Mouse (Mus musculus): ENCODE data around the gene Itch. TPM values are rescaled to one million over a fixed set of nuclear protein-coding genes. Genes with fewer than 3 reads are reported as not detected.
"Not testable (repeated sequence)": the region's sequence is repeated elsewhere in the genome, so short reads cannot be mapped to it uniquely, and the experiment has no call there.

Gene Itch
- polyA plus RNA-seq, 1 experiment from 2014 or later: 30.4 TPM

DNA sequence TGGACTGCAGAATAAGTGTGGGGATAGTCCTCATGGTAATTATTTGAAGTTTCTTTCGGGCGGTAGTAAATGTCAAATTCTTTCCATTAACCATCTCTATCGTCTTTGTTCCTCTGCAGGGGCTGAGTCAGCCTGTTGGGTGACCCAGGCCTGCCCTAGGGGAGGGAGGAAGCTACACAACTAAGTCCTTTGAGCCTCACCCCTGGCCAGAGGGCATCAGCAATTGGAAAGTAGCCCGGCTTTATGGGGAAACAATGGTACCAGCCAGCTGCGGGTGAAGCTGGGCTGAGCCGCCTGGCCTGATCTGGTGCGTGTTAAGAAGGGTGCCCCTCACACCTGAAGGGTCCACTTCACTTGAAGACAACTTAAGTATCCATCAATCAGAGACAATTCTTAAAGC lies 33.9 kb upstream of the Itch start:
- no peaks in the 10 kb centered on the region for H3K4me1 ChIP-seq (ENCODE audit: control insufficient read depth, insufficient read depth, low read length)
- 76% methylated on average over 7 of the region's 7 CpGs for WGBS
- H3K9me3 ChIP-seq (replicated peaks; ENCODE audit: control insufficient read depth, low read length): no peaks in the 10 kb centered on the region
- no peak overlapping the region for H3K4me2 ChIP-seq (ENCODE audit: low read length)
- no peaks in the 10 kb centered on the region for H3K36me3 ChIP-seq (ENCODE audit: control insufficient read depth, insufficient read depth, low read length)
- no peak overlapping the region for H3K27ac ChIP-seq (ENCODE audit: low read depth, low read length)
- no peak for DNase-seq (ENCODE audit: low spot score)
- H3K4me3 ChIP-seq (ENCODE audit: low read depth, low read length): no peak overlapping the region
- no peak overlapping the region for H3K9ac ChIP-seq (ENCODE audit: low read length)
- ATAC-seq: no peak
- no peaks in the 10 kb centered on the region for H3K27me3 ChIP-seq (replicated peaks; ENCODE audit: control insufficient read depth, insufficient read depth, low read length)

- Histone ChIP-seq H3K27me3 (replicated peaks; ENCODE audit: control insufficient read depth, insufficient read depth, low read length) (no peaks in the 10 kb centered on the region), H3K4me3 (ENCODE audit: low read depth, low read length) (no peak overlapping the region), H3K9ac (ENCODE audit: low read length) (no peak overlapping the region), H3K9me3 (replicated peaks; ENCODE audit: control insufficient read depth, low read length) (no peaks in the 10 kb centered on the region), H3K4me1 (ENCODE audit: control insufficient read depth, insufficient read depth, low read length) (no peaks in the 10 kb centered on the region), H3K27ac (ENCODE audit: low read depth, low read length) (no peak overlapping the region), H3K4me2 (ENCODE audit: low read length) (no peak overlapping the region), H3K36me3 (ENCODE audit: control insufficient read depth, insufficient read depth, low read length) (no peaks in the 10 kb centered on the region)
- DNase-seq (ENCODE audit: low spot score): no peak
- ATAC-seq: no peak
- WGBS: 88% methylated on average over 14 of the region's 14 CpGs
These were observed 33.1 kb upstream of the Itch start for GRCm38 (mm10) chr2:155099994-155100795.

DNA sequence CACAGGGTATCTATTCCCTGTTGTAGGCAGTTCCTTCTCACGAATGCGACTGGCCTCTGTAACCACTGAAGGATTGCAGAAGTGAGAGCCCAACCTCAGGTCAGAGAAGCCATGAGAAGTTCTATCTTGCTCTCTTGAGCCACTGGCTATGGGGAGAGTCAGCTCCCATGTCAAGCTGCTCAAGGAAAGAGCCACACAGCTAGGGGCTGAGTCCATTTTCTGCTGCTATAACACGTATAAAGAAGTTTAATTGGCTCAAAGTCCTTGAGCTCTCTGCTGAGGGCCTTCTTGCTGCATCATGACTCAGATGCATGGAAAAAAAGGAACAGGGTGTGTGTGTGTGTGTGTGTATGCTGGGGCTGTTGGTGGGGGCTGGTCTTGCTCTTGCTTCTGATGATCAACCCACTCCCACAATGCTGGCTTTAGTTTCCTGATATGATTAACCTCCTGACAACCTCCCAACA lies 32.5 kb upstream of the Itch start:
- H3K9ac ChIP-seq (ENCODE audit: low read length): no peak overlapping the region
- no peaks in the 10 kb centered on the region for H3K4me1 ChIP-seq (ENCODE audit: control insufficient read depth, insufficient read depth, low read length)
- ATAC-seq (no peak), DNase-seq (ENCODE audit: low spot score) (no peak)
- no peaks in the 10 kb centered on the region for H3K36me3 ChIP-seq (ENCODE audit: control insufficient read depth, insufficient read depth, low read length)
- WGBS: 81% methylated on average over 3 of the region's 3 CpGs
- no peaks in the 10 kb centered on the region for H3K27me3 ChIP-seq (replicated peaks; ENCODE audit: control insufficient read depth, insufficient read depth, low read length)
- no peak overlapping the region for H3K27ac ChIP-seq (ENCODE audit: low read depth, low read length)
- no peaks in the 10 kb centered on the region for H3K9me3 ChIP-seq (replicated peaks; ENCODE audit: control insufficient read depth, low read length)
- H3K4me2 ChIP-seq (ENCODE audit: low read length): no peak overlapping the region
- no peak overlapping the region for H3K4me3 ChIP-seq (ENCODE audit: low read depth, low read length)

- no peak overlapping the region for H3K9ac ChIP-seq (ENCODE audit: low read length)
- ATAC-seq: no peak
- no peaks in the 10 kb centered on the region for H3K27me3 ChIP-seq (replicated peaks; ENCODE audit: control insufficient read depth, insufficient read depth, low read length)
- H3K4me2 ChIP-seq (ENCODE audit: low read length): no peak overlapping the region
- H3K36me3 ChIP-seq (ENCODE audit: control insufficient read depth, insufficient read depth, low read length): no peaks in the 10 kb centered on the region
- H3K27ac ChIP-seq (ENCODE audit: low read depth, low read length): no peak overlapping the region
- no peaks in the 10 kb centered on the region for H3K4me1 ChIP-seq (ENCODE audit: control insufficient read depth, insufficient read depth, low read length)
- WGBS: 74% methylated on average over 6 of the region's 6 CpGs
- no peak for DNase-seq (ENCODE audit: low spot score)
- H3K4me3 ChIP-seq (ENCODE audit: low read depth, low read length): no peak overlapping the region
- no peaks in the 10 kb centered on the region for H3K9me3 ChIP-seq (replicated peaks; ENCODE audit: control insufficient read depth, low read length)
These were observed 31.5 kb upstream of the Itch start for GRCm38 (mm10) chr2:155101761-155102181.

DNA sequence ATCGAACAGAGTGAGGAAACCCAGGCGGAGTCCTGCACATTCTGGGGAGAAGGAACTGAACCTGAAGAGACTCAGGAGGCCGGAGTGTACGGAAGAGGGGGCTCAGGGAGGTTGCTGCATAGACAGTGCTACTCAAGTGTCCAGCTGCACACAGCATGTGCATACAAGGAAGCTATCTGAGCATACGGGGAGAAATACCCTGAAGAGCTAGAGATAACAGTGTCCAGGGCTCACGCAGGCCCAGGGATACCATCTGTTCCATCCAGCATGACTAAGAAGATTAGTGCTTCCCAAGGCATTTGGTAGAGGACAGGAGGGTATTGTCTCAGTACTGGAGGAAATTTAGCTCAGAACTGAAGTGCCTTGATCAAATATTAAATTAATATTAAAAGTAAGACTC lies 29.7 kb upstream of the Itch start:
- no peak for DNase-seq (ENCODE audit: low spot score)
- WGBS: 79% methylated on average over 6 of the region's 6 CpGs
- ATAC-seq: no peak

GRCm38 (mm10) chr2:155107276-155107675 lies 26.0 kb upstream of the Itch start:
- H3K27me3 ChIP-seq (replicated peaks; ENCODE audit: control insufficient read depth, insufficient read depth, low read length); ATAC-seq; H3K27ac ChIP-seq (ENCODE audit: low read depth, low read length); H3K4me2 ChIP-seq (ENCODE audit: low read length); H3K9me3 ChIP-seq (replicated peaks; ENCODE audit: control insufficient read depth, low read length); H3K9ac ChIP-seq (ENCODE audit: low read length); H3K4me1 ChIP-seq (ENCODE audit: control insufficient read depth, insufficient read depth, low read length); H3K4me3 ChIP-seq (ENCODE audit: low read depth, low read length); H3K36me3 ChIP-seq (ENCODE audit: control insufficient read depth, insufficient read depth, low read length); DNase-seq (ENCODE audit: low spot score): not testable (repeated sequence)
- 83% methylated on average over 9 of the region's 9 CpGs for WGBS

More for the DNA sequence above, 29.7 kb upstream of the Itch start:
- Histone ChIP-seq H3K27me3 (replicated peaks; ENCODE audit: control insufficient read depth, insufficient read depth, low read length) (no peaks in the 10 kb centered on the region), H3K27ac (ENCODE audit: low read depth, low read length) (no peak overlapping the region), H3K9ac (ENCODE audit: low read length) (no peak overlapping the region), H3K4me2 (ENCODE audit: low read length) (no peak overlapping the region), H3K9me3 (replicated peaks; ENCODE audit: control insufficient read depth, low read length) (no peaks in the 10 kb centered on the region), H3K36me3 (ENCODE audit: control insufficient read depth, insufficient read depth, low read length) (no peaks in the 10 kb centered on the region), H3K4me1 (ENCODE audit: control insufficient read depth, insufficient read depth, low read length) (no peaks in the 10 kb centered on the region), H3K4me3 (ENCODE audit: low read depth, low read length) (no peak overlapping the region)

GRCm38 (mm10) chr2:155115216-155115830 lies 18.0 kb upstream of the Itch start:
- no peak for ATAC-seq
- WGBS: 75% methylated on average over 7 of the region's 7 CpGs

DNA sequence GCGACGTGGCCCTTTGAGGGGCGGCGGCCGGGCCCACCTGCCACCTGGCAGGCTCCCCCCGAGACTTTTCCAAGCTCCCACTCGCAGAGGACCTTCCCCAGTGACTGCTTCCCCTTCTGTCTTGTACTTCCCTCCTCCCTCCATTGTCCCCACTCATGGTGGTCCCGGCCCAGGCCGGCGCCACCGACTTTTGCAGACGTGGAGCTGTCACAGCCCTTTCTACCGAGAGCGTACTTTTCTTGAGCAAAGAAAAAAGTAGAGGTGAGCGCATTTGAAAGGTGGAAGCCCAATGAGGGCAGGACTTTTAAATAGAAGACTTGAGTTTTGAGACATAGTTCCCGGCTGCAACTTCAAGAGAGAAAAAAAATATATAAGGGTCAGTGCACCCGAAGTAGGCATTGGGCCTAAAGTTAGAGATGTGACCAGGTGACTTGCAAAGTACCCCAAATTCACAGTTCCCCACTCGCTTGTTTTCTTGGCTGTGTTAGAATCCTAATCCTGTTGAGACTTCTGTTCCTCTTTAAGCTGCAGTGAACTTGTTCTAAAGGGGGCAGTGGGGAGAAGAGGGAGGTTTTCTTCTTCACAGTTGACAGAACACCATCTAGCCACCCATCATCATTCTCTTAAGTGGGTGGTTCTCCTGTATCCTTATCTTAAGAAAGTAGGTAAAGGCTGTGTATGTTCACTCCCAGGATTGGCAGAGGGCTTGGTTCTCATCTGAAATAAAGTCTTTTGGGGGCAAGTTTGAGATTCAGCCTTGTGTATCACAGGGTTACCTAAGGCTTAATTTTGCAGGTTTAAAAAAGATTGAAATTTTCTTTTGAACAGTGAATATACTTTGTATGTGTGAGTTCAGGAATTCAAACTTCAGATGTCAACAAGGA lies 910 bp downstream of the Itch start:
- Histone ChIP-seq H3K4me2 (ENCODE audit: low read length) (peak overlapping the region; percentile 59), H3K4me1 (ENCODE audit: control insufficient read depth, insufficient read depth, low read length) (peaks cover 20% of the 10 kb centered on the region), H3K4me3 (ENCODE audit: low read depth, low read length) (peak overlapping the region; percentile 93), H3K27me3 (replicated peaks; ENCODE audit: control insufficient read depth, insufficient read depth, low read length) (no peaks in the 10 kb centered on the region), H3K36me3 (ENCODE audit: control insufficient read depth, insufficient read depth, low read length) (peaks cover 16% of the 10 kb centered on the region), H3K9ac (ENCODE audit: low read length) (peak overlapping the region; percentile 92), H3K27ac (ENCODE audit: low read depth, low read length) (peak overlapping the region; percentile 85), H3K9me3 (replicated peaks; ENCODE audit: control insufficient read depth, low read length) (no peaks in the 10 kb centered on the region)
- under 1% methylated on average over 18 of the region's 18 CpGs for WGBS
- DNase-seq (ENCODE audit: low spot score): peak; percentile 37
- no peak; the same call in 1 of the 2 replicates for ATAC-seq

More at GRCm38 (mm10) chr2:155115216-155115830, 18.0 kb upstream of the Itch start:
- no peaks in the 10 kb centered on the region for H3K36me3 ChIP-seq (ENCODE audit: control insufficient read depth, insufficient read depth, low read length)
- H3K27ac ChIP-seq (ENCODE audit: low read depth, low read length): no peak overlapping the region
- H3K4me3 ChIP-seq (ENCODE audit: low read depth, low read length): no peak overlapping the region
- H3K9ac ChIP-seq (ENCODE audit: low read length): no peak overlapping the region
- H3K4me2 ChIP-seq (ENCODE audit: low read length): no peak overlapping the region
- no peaks in the 10 kb centered on the region for H3K4me1 ChIP-seq (ENCODE audit: control insufficient read depth, insufficient read depth, low read length)
- DNase-seq (ENCODE audit: low spot score): no peak
- H3K9me3 ChIP-seq (replicated peaks; ENCODE audit: control insufficient read depth, low read length): no peaks in the 10 kb centered on the region
- H3K27me3 ChIP-seq (replicated peaks; ENCODE audit: control insufficient read depth, insufficient read depth, low read length): no peaks in the 10 kb centered on the region

Data from forebrain, embryonic 14.5 days (tissue).